Mouse (Mus musculus): ENCODE measurements around the gene Patl1. TPM values are rescaled to one million over a fixed set of nuclear protein-coding genes. Genes with fewer than 3 reads are reported as not detected.
"Not testable (repeated sequence)": the region's sequence is repeated elsewhere in the genome, so short reads cannot be mapped to it uniquely, and the experiment has no call there.

The Patl1 gene
- polyA plus RNA-seq, 1 experiment from 2014 or later = 18.8 TPM

DNA sequence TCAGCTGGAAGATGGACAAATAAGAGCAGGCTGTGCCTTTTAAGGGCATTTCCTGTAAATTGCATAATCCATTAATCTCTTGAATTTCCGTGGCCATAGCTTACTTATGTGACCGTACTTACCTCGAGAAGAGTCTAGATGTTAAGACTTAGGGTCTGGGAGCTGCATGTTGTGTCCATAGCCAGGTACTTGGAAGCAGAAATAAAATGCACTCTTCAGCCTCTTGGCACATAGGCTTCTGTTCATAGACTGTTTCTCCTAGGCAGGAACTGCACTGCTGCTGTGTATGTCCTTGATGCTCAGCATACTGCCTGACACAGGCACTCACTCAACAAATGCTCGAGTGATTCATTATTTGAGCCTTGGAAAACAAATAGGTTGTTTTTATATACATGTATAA lies 68.3 kb downstream of the Patl1 start:
- H3K4me2 ChIP-seq (ENCODE audit: low read depth, low read length) = no peak overlapping the region
- no peaks in the 10 kb centered on the region for H3K9me3 ChIP-seq (ENCODE audit: control insufficient read depth, low read length)
- H3K36me3 ChIP-seq (ENCODE audit: control insufficient read depth, insufficient read depth, low read length) = peaks cover 32% of the 10 kb centered on the region
- no peak overlapping the region for H3K4me3 ChIP-seq (ENCODE audit: low read length)
- no peak overlapping the region for H3K27ac ChIP-seq (ENCODE audit: low read length)
- no peaks in the 10 kb centered on the region for H3K4me1 ChIP-seq (ENCODE audit: control insufficient read depth, insufficient read depth, low read length)
- no peak for ATAC-seq
- no peaks in the 10 kb centered on the region for H3K27me3 ChIP-seq (replicated peaks; ENCODE audit: control insufficient read depth, insufficient read depth, low read length)
- whole genome bisulfite sequencing = 89% methylated on average over 4 of the region's 4 CpGs
- no peak overlapping the region for H3K9ac ChIP-seq (ENCODE audit: low read depth, low read length)

DNA sequence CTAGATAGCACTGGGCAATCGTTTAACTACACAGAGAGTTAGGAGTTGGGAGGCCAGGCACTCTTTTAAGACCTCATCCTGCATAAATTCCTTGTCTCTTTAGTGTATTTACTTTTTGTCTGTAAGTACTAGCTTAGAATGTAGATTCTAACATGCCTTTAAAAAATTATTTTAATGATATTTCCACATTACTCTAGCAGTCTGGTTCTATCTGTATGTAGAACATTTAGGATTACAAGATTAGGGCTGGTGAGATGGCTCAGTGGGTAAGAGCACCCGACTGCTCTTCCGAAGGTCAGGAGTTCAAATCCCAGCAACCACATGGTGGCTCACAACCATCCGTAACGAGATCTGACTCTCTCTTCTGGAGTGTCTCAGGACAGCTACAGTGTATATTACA lies 72.4 kb downstream of the Patl1 start:
- not testable (repeated sequence) for H3K9ac ChIP-seq (ENCODE audit: low read depth, low read length); H3K4me2 ChIP-seq (ENCODE audit: low read depth, low read length); H3K4me3 ChIP-seq (ENCODE audit: low read length); ATAC-seq; H3K9me3 ChIP-seq (ENCODE audit: control insufficient read depth, low read length); H3K27me3 ChIP-seq (replicated peaks; ENCODE audit: control insufficient read depth, insufficient read depth, low read length); H3K4me1 ChIP-seq (ENCODE audit: control insufficient read depth, insufficient read depth, low read length); H3K27ac ChIP-seq (ENCODE audit: low read length)
- 75% methylated on average over 5 of the region's 5 CpGs for WGBS
- peaks cover 26% of the 10 kb centered on the region for H3K36me3 ChIP-seq (ENCODE audit: control insufficient read depth, insufficient read depth, low read length)

DNA sequence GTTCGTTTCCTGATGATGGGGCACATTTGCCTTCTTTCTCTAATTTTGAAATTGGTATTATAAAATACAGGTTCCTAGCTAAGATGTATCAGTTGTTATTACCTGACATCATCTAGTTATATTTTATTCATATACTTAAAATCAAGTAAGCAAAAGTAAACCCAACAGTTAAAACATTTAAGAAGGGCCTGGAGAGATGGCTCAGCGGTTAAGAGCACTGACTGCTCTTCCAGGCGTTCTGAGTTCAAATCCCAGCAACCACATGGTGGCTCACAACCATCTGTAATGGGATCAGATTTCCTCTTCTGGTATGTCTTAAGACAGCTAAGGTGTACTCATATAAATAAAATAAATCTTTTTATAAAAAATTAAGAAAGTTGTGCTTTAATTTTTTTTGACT lies 75.6 kb downstream of the Patl1 start:
- Histone ChIP-seq H3K4me1 (ENCODE audit: control insufficient read depth, insufficient read depth, low read length) (no peaks in the 10 kb centered on the region), H3K36me3 (ENCODE audit: control insufficient read depth, insufficient read depth, low read length) (peaks cover 21% of the 10 kb centered on the region), H3K9ac (ENCODE audit: low read depth, low read length) (no peak overlapping the region), H3K27ac (ENCODE audit: low read length) (no peak overlapping the region), H3K9me3 (ENCODE audit: control insufficient read depth, low read length) (no peaks in the 10 kb centered on the region), H3K27me3 (replicated peaks; ENCODE audit: control insufficient read depth, insufficient read depth, low read length) (no peaks in the 10 kb centered on the region), H3K4me2 (ENCODE audit: low read depth, low read length) (no peak overlapping the region), H3K4me3 (ENCODE audit: low read length) (no peak overlapping the region)
- 87% methylated on average over 3 of the region's 3 CpGs for WGBS
- no peak for ATAC-seq

DNA sequence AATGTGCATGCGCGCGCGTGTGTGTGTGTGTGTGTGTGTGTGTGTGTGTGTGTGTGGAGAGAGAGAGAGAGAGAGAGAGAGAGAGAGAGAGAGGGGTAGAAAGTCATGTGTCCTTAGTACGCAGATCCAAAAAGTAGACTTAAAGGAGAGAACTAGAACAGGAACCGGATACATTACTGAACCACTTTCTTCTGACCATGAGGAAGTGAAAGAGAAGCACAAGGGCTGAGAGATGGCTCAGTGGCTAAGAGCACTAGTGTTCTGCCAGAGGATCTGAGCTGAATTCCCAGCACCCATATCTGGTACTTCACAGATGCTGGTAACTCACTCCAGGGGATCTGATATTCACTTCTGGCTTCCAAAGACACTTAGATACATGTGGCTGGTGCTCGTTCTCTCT lies 77.1 kb downstream of the Patl1 start:
- 98% methylated on average over 7 of the region's 7 CpGs for WGBS
- Histone ChIP-seq H3K36me3 (ENCODE audit: control insufficient read depth, insufficient read depth, low read length) (peaks cover 16% of the 10 kb centered on the region; the same call in 1 of the 2 replicates), H3K4me3 (ENCODE audit: low read length) (no peak overlapping the region), H3K27ac (ENCODE audit: low read length) (no peak overlapping the region), H3K9me3 (ENCODE audit: control insufficient read depth, low read length) (no peaks in the 10 kb centered on the region), H3K4me2 (ENCODE audit: low read depth, low read length) (no peak overlapping the region), H3K9ac (ENCODE audit: low read depth, low read length) (no peak overlapping the region), H3K27me3 (replicated peaks; ENCODE audit: control insufficient read depth, insufficient read depth, low read length) (no peaks in the 10 kb centered on the region), H3K4me1 (ENCODE audit: control insufficient read depth, insufficient read depth, low read length) (no peaks in the 10 kb centered on the region)
- no peak for ATAC-seq

DNA sequence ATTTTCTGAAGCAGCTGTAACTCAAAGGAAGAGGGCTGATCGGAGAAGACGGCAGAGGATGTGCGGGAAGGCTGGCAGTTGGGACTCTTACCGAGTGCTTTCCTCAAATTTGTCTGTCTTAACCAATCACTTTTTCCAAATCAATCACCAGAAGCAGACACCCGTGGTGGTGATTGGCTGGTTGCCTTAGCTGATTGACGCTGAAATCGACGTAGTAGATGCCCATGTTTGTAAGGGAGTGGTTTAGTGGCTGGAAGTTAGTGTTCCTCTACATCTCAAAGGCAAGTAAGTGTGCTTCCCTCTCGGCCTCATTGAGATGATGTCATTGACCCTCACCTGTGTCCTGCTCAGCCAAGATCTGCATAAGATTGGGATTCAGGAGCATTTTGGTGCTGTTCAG lies 79.8 kb downstream of the Patl1 start:
- H3K9ac ChIP-seq (ENCODE audit: low read depth, low read length) = no peak overlapping the region
- H3K9me3 ChIP-seq (ENCODE audit: control insufficient read depth, low read length) = no peaks in the 10 kb centered on the region
- peaks cover 6% of the 10 kb centered on the region; the same call in 1 of the 2 replicates for H3K4me1 ChIP-seq (ENCODE audit: control insufficient read depth, insufficient read depth, low read length)
- H3K27me3 ChIP-seq (replicated peaks; ENCODE audit: control insufficient read depth, insufficient read depth, low read length) = no peaks in the 10 kb centered on the region
- 89% methylated on average over 9 of the region's 9 CpGs for WGBS
- peaks cover 21% of the 10 kb centered on the region; the same call in 1 of the 2 replicates for H3K36me3 ChIP-seq (ENCODE audit: control insufficient read depth, insufficient read depth, low read length)
- H3K4me2 ChIP-seq (ENCODE audit: low read depth, low read length) = no peak overlapping the region
- H3K27ac ChIP-seq (ENCODE audit: low read length) = no peak overlapping the region; the same call in 1 of the 2 replicates
- H3K4me3 ChIP-seq (ENCODE audit: low read length) = no peak overlapping the region
- no peak for ATAC-seq

DNA sequence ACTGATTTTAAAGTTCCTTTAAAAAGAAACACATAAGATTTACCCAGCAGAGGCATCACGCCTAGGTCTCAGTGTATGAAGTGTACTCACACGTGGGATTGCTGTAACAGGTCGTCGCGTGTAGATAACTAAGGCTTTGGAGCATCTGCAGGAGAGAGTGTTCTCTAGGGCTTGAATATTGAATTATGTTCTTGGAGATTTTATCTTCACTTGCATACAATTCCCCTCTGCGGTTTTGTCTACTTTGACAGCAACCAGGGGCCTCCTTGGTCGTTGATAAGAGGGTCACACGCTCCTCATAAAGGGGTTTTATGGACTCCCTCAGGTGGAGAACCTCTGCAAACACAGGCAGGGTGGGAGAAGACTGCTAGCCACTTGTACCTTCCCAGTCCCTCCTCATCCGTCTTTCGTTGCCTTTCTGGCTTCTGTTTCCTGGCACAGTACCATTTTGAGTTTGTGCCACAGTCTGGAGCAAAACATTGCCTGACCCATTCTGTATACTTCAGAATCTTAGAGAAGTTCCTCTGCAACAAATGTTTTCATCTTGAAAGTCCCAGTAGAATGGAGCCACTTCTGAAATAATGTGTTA lies 80.3 kb downstream of the Patl1 start:
- Histone ChIP-seq H3K4me2 (ENCODE audit: low read depth, low read length) (no peak overlapping the region), H3K36me3 (ENCODE audit: control insufficient read depth, insufficient read depth, low read length) (peaks cover 21% of the 10 kb centered on the region; the same call in 1 of the 2 replicates), H3K27ac (ENCODE audit: low read length) (no peak overlapping the region; the same call in 1 of the 2 replicates), H3K4me3 (ENCODE audit: low read length) (no peak overlapping the region), H3K9ac (ENCODE audit: low read depth, low read length) (no peak overlapping the region), H3K27me3 (replicated peaks; ENCODE audit: control insufficient read depth, insufficient read depth, low read length) (no peaks in the 10 kb centered on the region), H3K4me1 (ENCODE audit: control insufficient read depth, insufficient read depth, low read length) (peaks cover 6% of the 10 kb centered on the region; the same call in 1 of the 2 replicates), H3K9me3 (ENCODE audit: control insufficient read depth, low read length) (no peaks in the 10 kb centered on the region)
- WGBS = 62% methylated on average over 10 of the region's 10 CpGs
- 0 out of 2 replicates have a peak, but pooled peaks have one; percentile 40 for ATAC-seq

Small RNA genes lying within 50 kb of the gene (microRNA-seq; reads per million reads assigned to microRNA genes)
- gene Mir6994 = 5.0 reads per million, percentile 15 among the genes with 10 or more reads in this experiment

Other genes starting within 250 kb of the Patl1 start
- not detected in 2 replicates for gene Oosp1, start 221.2 kb upstream of the Patl1 start, polyA plus RNA-seq (2015; fragmentation: Nextera tagmentation; extraction: Ambion mirVana)
- not detected in 2 replicates for gene Oosp3, start 215.3 kb upstream of the Patl1 start, polyA plus RNA-seq (2015; fragmentation: Nextera tagmentation; extraction: Ambion mirVana)
- not detected in 2 replicates for gene Gif, start 164.8 kb upstream of the Patl1 start, polyA plus RNA-seq (2015; fragmentation: Nextera tagmentation; extraction: Ambion mirVana)
- 56.3 and 62.2 TPM in 2 replicates for gene Mrpl16, start 142.0 kb upstream of the Patl1 start, polyA plus RNA-seq (2015; fragmentation: Nextera tagmentation; extraction: Ambion mirVana)
- 55.8 and 70.2 TPM in 2 replicates for gene Stx3, start 93.0 kb upstream of the Patl1 start, polyA plus RNA-seq (2015; fragmentation: Nextera tagmentation; extraction: Ambion mirVana)
- gene Olfr1417, start 73.2 kb upstream of the Patl1 start, polyA plus RNA-seq (2015; fragmentation: Nextera tagmentation; extraction: Ambion mirVana) = not detected in 2 replicates
- gene Olfr1418, start 51.3 kb upstream of the Patl1 start, polyA plus RNA-seq (2015; fragmentation: Nextera tagmentation; extraction: Ambion mirVana) = not detected in 2 replicates
- gene Olfr1419, start 37.3 kb upstream of the Patl1 start, polyA plus RNA-seq (2015; fragmentation: Nextera tagmentation; extraction: Ambion mirVana) = not detected in 2 replicates
- gene Olfr1420, start 25.8 kb upstream of the Patl1 start, polyA plus RNA-seq (2015; fragmentation: Nextera tagmentation; extraction: Ambion mirVana) = not detected in 2 replicates
- 3.3 and 3.8 TPM in 2 replicates for gene Osbp, start 53.5 kb downstream of the Patl1 start, polyA plus RNA-seq (2015; fragmentation: Nextera tagmentation; extraction: Ambion mirVana)
- gene Olfr1423, start 128.9 kb downstream of the Patl1 start, polyA plus RNA-seq (2015; fragmentation: Nextera tagmentation; extraction: Ambion mirVana) = not detected in 2 replicates
- gene Olfr1424, start 150.3 kb downstream of the Patl1 start, polyA plus RNA-seq (2015; fragmentation: Nextera tagmentation; extraction: Ambion mirVana) = not detected in 2 replicates
- not detected in 2 replicates for gene Olfr1425, start 165.3 kb downstream of the Patl1 start, polyA plus RNA-seq (2015; fragmentation: Nextera tagmentation; extraction: Ambion mirVana)
- gene Olfr1426, start 179.6 kb downstream of the Patl1 start, polyA plus RNA-seq (2015; fragmentation: Nextera tagmentation; extraction: Ambion mirVana) = not detected in 2 replicates
- gene Olfr1427, start 190.9 kb downstream of the Patl1 start, polyA plus RNA-seq (2015; fragmentation: Nextera tagmentation; extraction: Ambion mirVana) = not detected in 2 replicates
- not detected in 2 replicates for gene Olfr1428, start 203.5 kb downstream of the Patl1 start, polyA plus RNA-seq (2015; fragmentation: Nextera tagmentation; extraction: Ambion mirVana)
- gene Olfr76, start 210.8 kb downstream of the Patl1 start, polyA plus RNA-seq (2015; fragmentation: Nextera tagmentation; extraction: Ambion mirVana) = not detected in 2 replicates